Mouse (Mus musculus) embryonic facial prominence, embryonic 14.5 days (tissue): Measurements from ENCODE around the gene Olfr1412. TPM values are rescaled to one million over a fixed set of nuclear protein-coding genes. Genes with fewer than 3 reads are reported as not detected.

Source experiments
- ATAC-seq: fragments of 200-750 bp; cut with Nextera tagmentation; 2 replicates; pipeline ENCODE4 v1.8.0; 2017; ENCODE audit warnings: low read depth, moderate number of reproducible peaks, moderate TSS enrichment
- DNase-seq: peaks from one replicate; pipeline ENCODE4 v3.0.0-alpha.2; 2015; ENCODE audit warnings: low spot score
- H3K27ac ChIP-seq: fragments of 300-500 bp; sonication (generic); replicated peaks from 2 replicates; pipeline ENCODE4 v1.5.1; 2014; ENCODE audit warnings: low read depth, mild to moderate bottlenecking, low read length, moderate library complexity
- H3K27me3 ChIP-seq: fragments of 300-500 bp; sonication (generic); replicated peaks from 2 replicates; pipeline ENCODE4 v1.6.1; 2014; ENCODE audit warnings: low read length; ENCODE audit not compliant: control insufficient read depth, insufficient read depth
- H3K36me3 ChIP-seq: fragments of 300-500 bp; sonication (generic); 2 replicates; pipeline ENCODE4 v1.6.1; 2014; ENCODE audit warnings: low read length, mixed read lengths; ENCODE audit not compliant: control insufficient read depth, insufficient read depth
- H3K4me1 ChIP-seq: fragments of 300-500 bp; sonication (generic); 2 replicates; pipeline ENCODE4 v1.6.1; 2014; ENCODE audit warnings: antibody characterized with exemption, low read length; ENCODE audit not compliant: control insufficient read depth, insufficient read depth
- H3K4me2 ChIP-seq: fragments of 300-500 bp; sonication (generic); 2 replicates; pipeline ENCODE4 v1.6.1; 2014; ENCODE audit warnings: low read depth, mild to moderate bottlenecking, low read length, moderate library complexity, mixed read lengths
- H3K4me3 ChIP-seq: fragments of 300-500 bp; sonication (generic); 2 replicates; pipeline ENCODE4 v1.5.1; 2014; ENCODE audit warnings: low read depth, mild to moderate bottlenecking, low read length
- H3K9ac ChIP-seq: fragments of 300-500 bp; sonication (generic); 2 replicates; pipeline ENCODE4 v1.6.1; 2014; ENCODE audit warnings: low read depth, mild to moderate bottlenecking, low read length, moderate library complexity, mixed read lengths
- H3K9me3 ChIP-seq: fragments of 300-500 bp; sonication (generic); 2 replicates; pipeline ENCODE4 v1.6.1; 2016; ENCODE audit warnings: low read length; ENCODE audit not compliant: control insufficient read depth
- WGBS: fragments of 180-500 bp; shearing (Covaris S2); extraction: QIAGEN DNeasy Blood & Tissue Kit; methylation state at CpG from one replicate; pipeline ENCODE4 v1.1.7; 2014; 5-methylcytosine and 5-hydroxymethylcytosine counted together
- polyA plus RNA-seq: library from polyadenylated mRNA; unstranded; fragments of >200 nt; fragmentation: Nextera tagmentation; extraction: Ambion mirVana; gene quantifications from 2 replicates; pipeline ENCODE4 v1.2.1, GENCODE M21; 2014

The Olfr1412 gene
- not detected in 2 replicates for polyA plus RNA-seq

DNA sequence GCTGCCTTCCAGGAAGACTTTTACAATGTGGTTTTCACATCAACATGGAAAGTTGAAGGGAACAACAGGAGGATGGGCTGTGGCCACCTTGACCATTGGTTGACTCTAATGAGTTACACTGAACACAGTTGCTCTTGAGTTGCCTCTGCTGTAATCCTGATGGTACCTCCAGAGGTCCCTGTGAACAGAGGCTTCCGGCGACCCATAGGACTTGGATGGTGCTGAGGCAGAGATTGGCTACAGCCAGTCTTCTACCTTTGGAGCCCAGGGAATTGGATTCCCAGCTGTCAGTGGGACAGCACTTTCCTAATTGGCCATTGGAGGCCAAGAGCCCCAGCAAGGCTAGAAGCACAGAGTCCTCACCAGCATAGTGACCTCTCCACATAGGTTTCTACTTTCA, at the start of gene Olfr1412:
TSS of gene Olfr1412 (plus strand) at position 301 of the 400 bp plus-strand sequence.
- WGBS = 72% methylated on average over 2 of the region's 2 CpGs
- no peak within 1 kb of the TSS for H3K9ac ChIP-seq
- no peak within 1 kb of the TSS for H3K4me3 ChIP-seq

DNA sequence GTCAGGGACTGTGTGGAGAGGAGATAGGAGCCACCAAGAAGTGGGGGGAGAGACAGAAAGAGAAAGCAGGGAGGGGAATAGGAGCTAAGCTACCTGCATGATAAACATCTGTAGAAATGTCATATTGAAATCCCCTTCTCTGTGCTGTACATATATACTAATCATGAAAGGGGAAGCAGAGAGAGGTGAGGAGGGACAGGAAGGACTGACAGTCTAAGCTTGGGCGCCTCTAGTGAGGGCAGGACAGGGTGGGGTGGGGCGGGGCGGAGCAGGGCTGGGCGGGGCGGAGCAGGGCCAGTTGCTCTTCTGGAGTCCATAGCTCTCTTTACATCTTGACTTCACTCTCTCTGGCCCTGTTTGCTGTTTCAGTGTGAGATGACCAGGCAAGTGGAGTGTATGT, 48.6 kb upstream of the Olfr1412 start:
- ATAC-seq (no peak), DNase-seq (no peak)
- no peak overlapping the region for H3K4me2 ChIP-seq
- H3K27ac ChIP-seq = no peak overlapping the region
- H3K27me3 ChIP-seq = no peaks in the 10 kb centered on the region
- H3K9ac ChIP-seq = no peak overlapping the region
- H3K9me3 ChIP-seq = no peaks in the 10 kb centered on the region
- H3K36me3 ChIP-seq = no peaks in the 10 kb centered on the region
- 71% methylated on average over 1 of the region's 5 CpGs for WGBS
- no peak overlapping the region for H3K4me3 ChIP-seq
- no peaks in the 10 kb centered on the region for H3K4me1 ChIP-seq

More for the DNA sequence above, at the start of gene Olfr1412:
- Histone ChIP-seq H3K27ac (no peak within 1 kb of the TSS), H3K4me1 (no peaks in the 10 kb centered on the region), H3K27me3 (no peaks in the 10 kb centered on the region), H3K36me3 (no peaks in the 10 kb centered on the region), H3K9me3 (0 out of 2 replicates have a peak, but pooled peaks cover 9% of the 10 kb centered on the region), H3K4me2 (no peak within 1 kb of the TSS)
- no peak for ATAC-seq
- DNase-seq = no peak

DNA sequence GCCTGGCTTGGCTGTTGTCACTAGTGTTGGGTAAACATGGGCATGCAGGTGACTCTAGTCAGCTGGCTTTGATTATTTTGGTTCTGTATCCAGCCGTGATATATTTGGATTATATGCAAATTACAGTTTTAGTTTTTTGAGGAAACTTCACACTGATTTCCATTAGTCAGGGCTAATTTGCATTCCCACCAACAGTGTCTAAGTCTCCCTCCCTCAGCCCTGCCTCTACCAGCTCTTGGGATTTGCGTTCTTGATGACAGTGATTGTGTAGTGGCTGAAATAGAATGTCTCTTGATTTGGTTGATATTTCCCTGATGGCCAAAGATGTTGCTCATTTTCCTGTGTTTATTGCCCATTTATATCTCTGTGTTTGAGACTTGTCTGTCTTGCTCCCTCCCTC, 46.5 kb upstream of the Olfr1412 start:
- Histone ChIP-seq H3K9ac (no peak overlapping the region), H3K9me3 (no peaks in the 10 kb centered on the region), H3K27me3 (no peaks in the 10 kb centered on the region), H3K36me3 (no peaks in the 10 kb centered on the region), H3K4me2 (no peak overlapping the region), H3K4me1 (no peaks in the 10 kb centered on the region), H3K27ac (no peak overlapping the region), H3K4me3 (no peak overlapping the region)
- DNase-seq = no peak
- ATAC-seq = no peak
- 32% methylated on average over 2 of the region's 2 CpGs for WGBS

DNA sequence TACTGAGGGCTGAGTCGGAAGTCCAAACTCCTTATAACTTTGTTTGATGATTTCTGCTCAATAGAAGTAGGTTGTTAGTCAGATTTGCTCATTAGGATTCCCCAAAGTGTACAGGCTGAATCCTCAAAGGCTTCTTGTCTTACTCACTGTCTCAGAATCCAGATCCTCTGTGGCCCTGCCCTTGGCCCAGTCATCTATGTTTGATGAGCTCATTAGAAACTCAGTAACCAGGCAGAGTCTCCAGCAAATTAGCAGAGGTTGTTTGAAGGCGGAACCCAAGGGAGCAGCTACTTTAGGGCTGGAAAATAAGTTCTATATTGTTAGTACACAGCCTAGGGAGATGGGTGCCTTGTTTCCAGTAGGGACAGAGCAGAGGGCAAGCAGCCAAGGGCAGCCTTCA, 39.6 kb upstream of the Olfr1412 start:
- Histone ChIP-seq H3K4me3 (no peak overlapping the region), H3K4me2 (no peak overlapping the region), H3K9me3 (0 out of 2 replicates have a peak, but pooled peaks cover 4% of the 10 kb centered on the region), H3K27ac (no peak overlapping the region), H3K4me1 (no peaks in the 10 kb centered on the region), H3K27me3 (no peaks in the 10 kb centered on the region), H3K36me3 (no peaks in the 10 kb centered on the region), H3K9ac (no peak overlapping the region)
- ATAC-seq (peak; percentile 81), DNase-seq (peak; percentile 34)
- WGBS = 82% methylated on average over 2 of the region's 2 CpGs

DNA sequence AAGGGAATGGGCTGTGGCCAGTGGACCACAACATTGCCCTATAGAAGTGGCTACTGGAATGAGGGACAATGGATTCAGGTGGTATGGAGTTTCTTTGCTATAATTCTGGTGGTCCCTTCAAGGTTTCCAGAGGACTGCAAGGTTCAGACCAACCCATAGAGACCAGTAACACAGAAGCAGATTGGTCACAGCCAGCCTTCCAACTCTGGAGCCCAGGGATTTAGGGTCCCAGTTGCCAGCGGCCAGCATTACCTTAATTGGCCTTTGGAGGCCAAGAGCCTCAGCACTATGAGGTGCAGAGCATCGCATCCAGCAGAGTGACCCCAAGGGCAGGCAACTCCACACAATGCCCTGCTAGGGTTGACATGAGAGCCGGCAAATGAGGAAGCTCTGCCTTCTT, 14.6 kb upstream of the Olfr1412 start, which contains the start of gene Olfr1413:
TSS of gene Olfr1413 (plus strand) at position 301 of the 400 bp plus-strand sequence.
- no peak within 1 kb of the TSS for H3K9ac ChIP-seq
- WGBS = 81% methylated on average over 3 of the region's 3 CpGs
- no peaks in the 10 kb centered on the region for H3K27me3 ChIP-seq
- H3K4me3 ChIP-seq = no peak within 1 kb of the TSS
- H3K4me1 ChIP-seq = no peaks in the 10 kb centered on the region
- DNase-seq (no peak), ATAC-seq (no peak)
- H3K4me2 ChIP-seq = no peak within 1 kb of the TSS
- H3K27ac ChIP-seq = no peak within 1 kb of the TSS
- no peaks in the 10 kb centered on the region for H3K9me3 ChIP-seq
- no peaks in the 10 kb centered on the region for H3K36me3 ChIP-seq

DNA sequence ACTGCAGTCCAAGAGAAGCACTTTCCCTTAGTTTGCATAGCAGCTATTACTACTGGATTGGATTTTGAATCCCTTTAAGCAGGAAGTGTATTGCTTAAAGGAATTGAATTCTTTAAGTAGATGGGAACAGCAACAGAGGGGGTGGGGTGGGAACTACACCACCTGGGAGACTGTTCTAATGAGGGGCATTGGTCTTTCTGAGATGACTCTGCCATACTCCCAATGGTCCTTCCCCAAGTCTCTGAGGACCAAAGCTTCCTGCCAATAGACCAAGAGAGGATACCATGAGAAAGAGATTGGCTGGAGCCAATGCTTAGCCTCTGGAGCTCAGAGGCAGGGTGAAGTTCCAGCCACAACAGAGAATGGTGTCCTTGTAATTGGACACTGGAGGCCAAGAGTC, 8.5 kb downstream of the Olfr1412 start, which contains the start of gene Olfr1411:
TSS of gene Olfr1411 (plus strand) at position 301 of the 400 bp plus-strand sequence.
- Histone ChIP-seq H3K4me2 (no peak within 1 kb of the TSS), H3K36me3 (no peaks in the 10 kb centered on the region), H3K4me3 (no peak within 1 kb of the TSS), H3K9ac (no peak within 1 kb of the TSS), H3K27ac (no peak within 1 kb of the TSS), H3K4me1 (no peaks in the 10 kb centered on the region), H3K27me3 (no peaks in the 10 kb centered on the region), H3K9me3 (no peaks in the 10 kb centered on the region)
- no peak for DNase-seq
- ATAC-seq = no peak

DNA sequence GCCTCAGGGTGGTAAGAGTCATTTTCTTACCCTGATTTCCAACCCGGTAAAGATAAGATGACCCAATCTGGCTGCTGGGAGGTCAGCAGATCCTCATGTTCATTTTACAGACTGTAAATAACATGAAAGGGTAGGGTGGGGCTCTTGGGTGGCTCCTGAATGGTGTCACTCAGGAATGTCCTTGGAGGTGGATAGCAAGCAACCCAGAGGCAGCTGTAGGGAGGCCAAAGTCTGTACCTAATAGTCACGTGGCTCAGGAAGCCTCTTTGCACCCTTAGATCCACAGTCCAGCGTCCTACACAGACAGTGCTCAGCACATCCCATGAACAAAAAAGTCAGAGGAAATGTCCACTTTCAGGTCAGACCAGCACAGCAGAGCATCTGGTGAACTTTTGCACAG, 10.4 kb downstream of the Olfr1412 start:
- Histone ChIP-seq H3K4me2 (no peak overlapping the region), H3K27ac (no peak overlapping the region), H3K9ac (no peak overlapping the region), H3K4me3 (no peak overlapping the region), H3K36me3 (no peaks in the 10 kb centered on the region), H3K9me3 (no peaks in the 10 kb centered on the region), H3K27me3 (no peaks in the 10 kb centered on the region), H3K4me1 (no peaks in the 10 kb centered on the region)
- ATAC-seq (no peak), DNase-seq (no peak)
- WGBS = 83% methylated on average over 3 of the region's 3 CpGs

DNA sequence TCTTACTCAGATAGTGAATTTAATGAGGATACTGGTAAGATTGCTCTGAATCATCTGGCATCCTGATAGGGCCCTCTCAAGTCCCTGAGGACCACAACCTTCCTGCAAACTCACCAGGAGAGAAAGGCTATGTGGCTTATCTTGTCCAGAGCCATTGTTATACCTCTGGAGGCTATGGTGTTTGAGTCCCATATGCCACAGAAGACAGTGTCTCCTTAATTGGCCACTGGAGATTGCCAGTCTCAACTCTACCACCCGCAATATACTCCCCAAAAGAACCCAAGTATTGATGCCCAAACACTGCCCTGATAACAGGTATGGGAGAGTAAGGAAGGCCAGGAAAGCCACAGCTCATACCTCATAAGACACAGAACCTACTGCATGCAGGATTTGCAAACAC, 19.9 kb downstream of the Olfr1412 start, which contains the start of gene Olfr1410:
TSS of gene Olfr1410 (plus strand) at position 301 of the 400 bp plus-strand sequence.
- H3K4me1 ChIP-seq = no peaks in the 10 kb centered on the region
- no peaks in the 10 kb centered on the region for H3K27me3 ChIP-seq
- H3K9ac ChIP-seq = no peak within 1 kb of the TSS
- no peaks in the 10 kb centered on the region for H3K36me3 ChIP-seq
- 0 out of 2 replicates have a peak, but pooled peaks cover 4% of the 10 kb centered on the region for H3K9me3 ChIP-seq
- DNase-seq (no peak), ATAC-seq (no peak)
- H3K4me2 ChIP-seq = no peak within 1 kb of the TSS
- H3K4me3 ChIP-seq = no peak within 1 kb of the TSS
- no peak within 1 kb of the TSS for H3K27ac ChIP-seq
- 86% methylated on average over 1 of the region's 1 CpGs for WGBS

DNA sequence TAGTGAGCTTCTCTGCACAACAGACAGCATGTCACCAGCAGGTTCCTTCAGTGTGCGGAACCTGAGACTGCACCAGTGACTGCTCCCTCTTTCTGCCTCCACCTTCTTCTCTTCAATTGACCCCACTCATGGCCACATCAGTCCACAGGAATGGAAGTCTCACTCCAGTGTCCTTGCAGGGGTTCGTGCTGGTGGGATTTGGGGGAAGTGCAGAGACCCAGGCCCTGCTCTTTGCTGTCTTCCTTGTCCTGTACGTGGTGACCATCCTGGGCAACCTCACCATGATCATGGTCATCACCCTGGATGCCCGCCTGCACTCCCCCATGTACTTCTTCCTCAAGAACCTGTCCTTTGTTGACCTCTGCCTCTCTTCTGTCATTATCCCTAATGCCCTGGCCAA, 22.1 kb downstream of the Olfr1412 start:
- Histone ChIP-seq H3K36me3 (no peaks in the 10 kb centered on the region), H3K9me3 (0 out of 2 replicates have a peak, but pooled peaks cover 4% of the 10 kb centered on the region), H3K4me2 (no peak overlapping the region), H3K4me3 (no peak overlapping the region), H3K4me1 (no peaks in the 10 kb centered on the region), H3K9ac (no peak overlapping the region), H3K27me3 (no peaks in the 10 kb centered on the region), H3K27ac (no peak overlapping the region)
- ATAC-seq = no peak
- 79% methylated on average over 4 of the region's 4 CpGs for WGBS
- no peak for DNase-seq
